Mouse (Mus musculus) kidney, postnatal 10 days (tissue): ENCODE measurements at regions not wholly inside any gene's neighbourhood (a gene's known extent, or its start where the extent isn't known, plus 50 kb on each side); places are given as distances from the start of the nearest gene placed in this dataset.

Experiments
- DNase-seq: peaks from one replicate; pipeline ENCODE4 v3.0.0; 2021; ENCODE audit warnings: mixed read lengths

- no peak for DNase-seq
Observed at GRCm38 (mm10) chr17:79282771-79283170, 72.1 kb downstream of the Cdc42ep3 start.

GRCm38 (mm10) chr17:79273551-79273950 lies 81.3 kb downstream of the Cdc42ep3 start:
- no peak for DNase-seq

- DNase-seq = no peak
Observed at GRCm38 (mm10) chr17:79259691-79260090, 95.2 kb downstream of the Cdc42ep3 start.

DNA sequence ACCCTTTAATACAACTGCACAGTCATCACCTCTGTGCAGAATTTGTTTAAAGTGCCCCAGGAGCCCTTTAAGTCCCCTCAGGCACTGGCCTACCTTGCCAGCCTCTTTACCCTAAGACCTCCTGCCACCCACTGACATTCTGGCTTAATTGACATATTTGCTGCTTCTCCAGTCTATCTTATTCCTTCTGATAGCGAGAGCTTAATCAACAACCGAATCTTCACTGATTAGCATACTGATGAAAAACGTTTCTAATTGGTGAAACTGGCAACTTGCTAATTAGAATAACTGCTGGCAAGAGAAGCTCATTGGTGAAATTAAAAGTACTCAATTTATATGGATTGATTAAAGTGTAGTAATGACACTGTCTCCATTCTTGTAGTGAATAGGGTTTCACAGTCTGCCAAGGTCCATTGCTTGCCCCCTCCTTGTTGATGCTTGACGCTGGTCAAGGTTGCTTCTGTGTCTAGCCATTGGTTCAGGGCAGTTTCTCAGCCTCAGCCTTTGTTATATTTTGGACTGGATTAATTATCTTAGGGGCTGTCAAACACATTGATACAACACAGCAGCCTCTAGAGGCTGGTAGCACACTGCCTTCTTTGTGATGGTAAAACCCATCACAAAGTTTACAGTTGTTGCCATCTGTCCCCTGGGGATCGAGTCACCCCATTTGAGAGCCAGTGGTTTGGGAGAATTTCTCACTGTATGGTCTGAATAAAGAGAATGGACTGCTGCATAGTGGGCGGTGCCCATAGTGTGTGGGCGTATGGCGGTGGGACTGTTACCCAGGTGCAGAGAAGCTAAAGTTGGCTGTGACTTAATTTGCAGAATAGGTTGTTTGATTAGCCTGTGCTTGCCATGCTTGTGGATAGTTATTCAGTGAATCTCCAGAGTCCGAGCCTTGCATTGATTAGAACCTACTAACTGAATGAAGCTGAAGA lies 107.7 kb downstream of the Cdc42ep3 start:
- no peak for DNase-seq

DNA sequence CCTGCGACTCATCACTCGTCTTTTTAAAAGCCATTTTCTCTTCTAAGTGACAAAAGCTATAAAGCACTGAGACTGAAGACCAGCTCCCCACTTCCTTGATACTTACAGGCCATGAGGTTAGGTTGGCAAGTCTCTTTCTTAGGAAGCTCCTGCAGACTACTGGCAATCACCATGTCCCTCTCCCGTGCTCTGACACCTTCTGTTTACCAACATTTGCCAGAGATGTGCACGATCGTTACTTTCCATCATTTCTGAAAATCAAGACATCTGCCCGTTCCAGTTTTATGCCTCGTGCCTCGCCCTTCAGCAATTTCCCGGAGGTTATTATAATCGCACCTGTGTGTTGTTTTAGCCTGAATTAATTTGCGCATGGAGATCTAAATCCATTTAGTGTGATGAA lies 110.8 kb downstream of the Cdc42ep3 start:
- no peak for DNase-seq

DNA sequence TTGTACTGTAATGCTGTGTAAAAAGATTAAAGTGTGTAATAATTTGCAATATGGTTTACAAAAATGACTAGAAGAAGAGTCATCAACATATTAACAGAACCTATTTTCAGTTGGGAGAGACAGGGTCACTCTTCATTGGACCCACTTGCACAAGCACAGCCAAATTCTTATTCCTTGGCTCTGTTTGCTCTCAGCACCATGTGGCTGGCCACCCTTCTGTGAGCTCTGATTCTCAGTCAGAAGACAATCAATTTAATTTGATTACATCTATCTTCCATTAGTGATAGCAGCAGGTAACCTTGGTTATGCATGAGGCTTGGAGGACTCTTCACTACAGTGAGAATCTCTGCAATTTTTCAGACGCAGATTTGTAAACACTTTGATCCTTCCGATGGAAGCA lies 111.5 kb downstream of the Cdc42ep3 start:
- no peak for DNase-seq

- DNase-seq = no peak
Observed at GRCm38 (mm10) chr17:79241489-79241888, 113.4 kb downstream of the Cdc42ep3 start.

- no peak for DNase-seq
Observed at GRCm38 (mm10) chr17:79236244-79236781, 118.6 kb downstream of the Cdc42ep3 start.

DNA sequence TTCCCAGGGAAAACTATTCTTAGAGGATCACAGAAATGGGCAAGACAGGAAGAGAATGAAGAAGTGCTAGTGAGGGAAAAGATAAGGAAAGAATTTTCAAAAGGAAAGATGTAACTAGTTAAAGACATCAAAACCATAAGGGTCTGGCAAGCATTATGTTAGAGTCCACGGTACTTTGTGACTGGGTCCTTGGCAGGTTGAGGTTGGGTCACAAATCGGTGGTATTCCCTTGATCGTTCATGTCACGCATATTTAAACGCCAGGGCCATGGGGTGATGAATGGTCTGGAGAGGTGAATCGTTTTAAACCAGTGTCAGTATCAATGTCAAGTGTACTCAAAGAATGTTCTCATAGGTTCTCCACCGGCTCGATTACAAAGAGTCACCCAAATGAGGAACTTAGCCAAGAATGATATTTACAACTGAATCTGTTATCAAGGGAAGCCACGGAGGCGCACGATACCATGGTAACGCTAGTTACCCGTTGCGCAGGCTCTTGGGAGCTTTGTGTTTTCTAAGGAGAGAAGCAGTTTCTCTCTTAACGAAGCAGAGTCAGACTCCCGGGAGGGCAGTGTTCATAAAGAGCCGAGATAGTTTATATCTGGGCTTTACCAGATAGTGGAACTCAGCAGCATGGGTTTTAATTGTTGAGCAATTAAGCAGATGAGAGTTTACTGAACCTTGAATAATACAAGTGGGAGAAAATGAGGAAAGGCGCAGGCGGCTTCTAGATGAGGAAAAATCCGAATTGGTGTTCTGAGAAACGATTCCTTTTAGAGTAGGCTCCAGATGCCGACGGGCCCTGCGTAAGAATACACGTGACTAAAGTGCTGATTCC lies 124.0 kb downstream of the Cdc42ep3 start:
- no peak for DNase-seq

- DNase-seq = no peak
Observed at GRCm38 (mm10) chr17:79206563-79206962, 148.3 kb downstream of the Cdc42ep3 start.

DNA sequence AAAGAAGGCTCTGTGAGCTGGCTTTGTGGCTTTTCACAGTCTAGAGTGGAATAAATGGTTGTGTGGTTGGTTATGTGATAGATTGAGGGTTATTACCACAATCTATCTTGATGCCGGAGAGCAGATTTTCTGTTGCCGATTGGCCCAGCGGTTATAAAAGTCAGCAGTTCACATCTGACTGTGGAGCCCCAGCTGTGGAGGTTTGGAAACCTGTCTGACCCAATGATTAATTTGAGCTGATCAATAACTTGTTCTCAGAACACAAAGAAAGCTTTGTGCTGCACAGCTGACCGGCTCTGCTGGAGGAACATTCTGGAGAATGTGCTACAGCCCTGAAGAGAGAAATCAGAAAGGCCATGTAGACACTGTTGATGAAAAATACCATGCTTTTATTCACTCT lies 148.8 kb downstream of the Cdc42ep3 start:
- no peak for DNase-seq

DNA sequence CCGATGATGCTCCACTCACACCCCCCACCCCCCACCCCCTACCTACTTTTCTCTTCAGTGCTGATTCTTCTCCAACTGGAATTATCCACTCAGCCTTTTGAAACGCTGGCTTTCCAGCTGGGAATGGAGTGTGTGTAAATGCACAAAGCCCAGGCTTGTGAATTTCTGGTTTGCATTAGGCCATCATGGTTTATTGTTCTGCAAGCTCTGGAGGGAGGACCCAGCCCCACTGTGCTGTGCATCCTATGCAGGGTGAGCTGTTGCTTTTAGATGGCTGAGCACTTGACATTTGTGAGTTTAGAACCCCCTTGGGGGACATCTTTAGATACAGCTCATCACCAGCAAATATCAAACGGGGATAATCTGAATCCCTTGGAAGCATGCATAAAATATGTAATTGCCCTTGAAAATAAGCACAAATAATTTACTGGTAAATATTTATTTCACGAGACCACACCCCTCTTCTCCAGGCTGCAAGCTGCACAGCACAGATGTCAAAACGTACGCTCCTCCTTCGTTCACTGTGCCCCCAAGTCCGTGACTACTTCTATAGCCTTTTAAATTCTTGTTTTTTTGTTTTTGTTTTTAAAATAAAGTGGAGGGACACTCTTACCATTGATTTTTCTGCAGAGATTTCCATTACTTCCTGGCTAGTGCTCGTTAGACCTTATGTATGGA lies 148.2 kb downstream of the Qpct start:
- DNase-seq = no peak

DNA sequence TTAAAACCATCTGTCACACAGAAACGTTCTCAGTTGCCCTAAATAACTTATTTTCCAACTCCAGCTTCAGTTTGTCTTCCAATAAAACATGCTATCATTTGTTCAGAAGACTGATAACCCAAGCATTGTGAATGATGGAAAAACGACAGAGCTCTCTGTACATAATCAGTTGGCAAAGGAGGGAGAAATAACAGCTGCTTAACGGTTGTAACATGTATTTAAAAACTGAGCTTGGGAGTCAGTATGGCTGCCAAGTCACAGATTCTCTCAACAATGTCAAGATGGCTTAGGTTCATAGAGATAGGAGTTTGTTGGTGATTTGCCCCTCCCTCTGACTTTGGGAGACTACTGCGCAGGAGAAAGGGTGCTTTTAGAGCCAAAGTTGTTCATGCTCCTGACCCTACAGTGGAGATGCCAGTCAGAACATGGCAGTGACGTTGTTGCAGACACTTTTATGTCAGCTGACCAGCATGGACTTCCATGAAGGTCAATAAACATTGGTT lies 140.2 kb downstream of the Qpct start:
- DNase-seq = no peak

- no peak for DNase-seq
Observed at GRCm38 (mm10) chr17:79188282-79188681, 136.6 kb downstream of the Qpct start.

GRCm38 (mm10) chr17:79180277-79181130 lies 128.8 kb downstream of the Qpct start:
- no peak for DNase-seq

DNA sequence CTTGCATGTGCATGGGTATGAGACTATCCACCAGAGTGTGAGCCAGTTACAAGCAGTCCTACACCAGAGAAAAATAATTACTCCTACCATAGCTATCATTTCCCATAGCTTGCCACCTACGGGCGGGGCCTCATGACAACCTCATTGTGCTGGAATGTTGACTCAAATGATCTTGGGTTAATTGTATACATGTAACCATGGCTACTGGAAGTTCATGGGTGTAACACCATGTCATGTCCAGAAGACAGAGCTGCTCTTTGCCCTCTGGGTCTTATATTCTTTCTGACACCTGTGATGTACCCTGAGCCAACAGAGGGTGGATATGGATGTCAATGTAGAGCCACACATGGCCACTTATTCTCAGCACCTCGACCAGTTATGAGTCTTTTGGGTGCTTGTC lies 125.6 kb downstream of the Qpct start:
- no peak for DNase-seq

- peak; percentile 10 for DNase-seq
Observed at GRCm38 (mm10) chr17:79176356-79176755, 124.7 kb downstream of the Qpct start.

DNA sequence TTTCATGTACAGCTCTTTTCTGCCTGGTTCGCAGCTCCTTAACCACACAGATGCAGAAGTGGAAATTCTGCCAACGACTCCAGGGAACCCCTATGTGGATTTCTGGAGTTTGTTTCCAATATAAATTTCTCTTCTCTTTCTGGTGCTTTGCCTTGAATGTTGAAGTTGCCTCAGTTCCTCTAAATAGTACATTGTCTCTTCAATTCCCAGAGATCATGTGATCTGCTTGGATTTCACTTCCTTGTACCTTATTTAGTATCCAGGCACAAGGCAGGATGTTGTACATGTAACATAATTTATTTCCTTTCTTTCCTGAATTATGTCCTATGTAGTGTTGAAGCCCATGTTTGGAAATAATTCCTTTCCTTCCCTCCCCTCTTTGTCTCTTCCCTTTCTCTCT lies 123.7 kb downstream of the Qpct start:
- DNase-seq = no peak

- peak; percentile 10 for DNase-seq
Observed at GRCm38 (mm10) chr17:79172328-79172727, 120.6 kb downstream of the Qpct start.

DNA sequence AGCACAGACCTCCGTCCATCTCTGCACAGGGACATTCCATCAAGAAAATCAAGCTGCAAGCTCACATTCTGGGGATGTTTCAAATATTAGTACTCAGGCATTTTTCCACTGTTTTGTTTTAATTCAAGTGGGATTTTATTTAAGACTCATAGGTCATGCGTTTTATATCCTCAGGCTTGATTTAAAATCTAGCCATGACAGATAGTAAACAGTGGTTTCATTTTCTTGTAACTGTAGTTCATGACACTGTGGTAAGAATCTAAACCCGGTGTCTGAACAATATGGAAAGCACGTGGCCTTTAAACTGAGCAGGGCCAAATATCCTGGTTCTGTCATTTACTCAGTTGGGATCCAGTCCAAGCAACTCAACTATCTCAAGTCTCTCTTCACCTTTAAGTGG lies 119.0 kb downstream of the Qpct start:
- peak; percentile 10 for DNase-seq

GRCm38 (mm10) chr17:79167198-79167597 lies 115.5 kb downstream of the Qpct start:
- no peak for DNase-seq
